Mouse (Mus musculus): ENCODE results near the gene BC016579.

BC016579 gene

GRCm38 (mm10) chr16:45653934-45654332 lies at the start of gene BC016579:
TSS of gene BC016579 (minus strand) at chr16:45654068.
- DNase-seq = no peak

- no peak for DNase-seq
These were observed 45.4 kb upstream of the BC016579 start for GRCm38 (mm10) chr16:45699301-45699700.

GRCm38 (mm10) chr16:45697996-45698395 lies 44.1 kb upstream of the BC016579 start:
- DNase-seq = no peak

- DNase-seq = no peak
These were observed 41.7 kb upstream of the BC016579 start for GRCm38 (mm10) chr16:45695445-45696160.

- DNase-seq = no peak
These were observed 39.7 kb upstream of the BC016579 start, which contains the start of gene Tmprss7 for GRCm38 (mm10) chr16:45693558-45693957. TSS of gene Tmprss7 (minus strand) at chr16:45693658.

GRCm38 (mm10) chr16:45692851-45693250 lies 39.0 kb upstream of the BC016579 start:
- no peak for DNase-seq

GRCm38 (mm10) chr16:45690178-45690577 lies 36.3 kb upstream of the BC016579 start:
- peak; percentile 26 for DNase-seq

GRCm38 (mm10) chr16:45686833-45687232 lies 33.0 kb upstream of the BC016579 start:
- DNase-seq = no peak

- no peak for DNase-seq
These were observed 31.4 kb upstream of the BC016579 start for GRCm38 (mm10) chr16:45685295-45685694.

- peak; percentile 72 for DNase-seq
These were observed 30.9 kb upstream of the BC016579 start for GRCm38 (mm10) chr16:45684815-45685214.

- no peak for DNase-seq
These were observed 22.6 kb upstream of the BC016579 start for GRCm38 (mm10) chr16:45676462-45676861.

- no peak for DNase-seq
These were observed 16.1 kb upstream of the BC016579 start for GRCm38 (mm10) chr16:45670005-45670404.

- no peak for DNase-seq
These were observed 14.3 kb upstream of the BC016579 start for GRCm38 (mm10) chr16:45668178-45668577.

GRCm38 (mm10) chr16:45666136-45666535 lies 12.3 kb upstream of the BC016579 start:
- no peak for DNase-seq

GRCm38 (mm10) chr16:45662381-45662780 lies 8.5 kb upstream of the BC016579 start:
- DNase-seq = no peak

- no peak for DNase-seq
These were observed 5.7 kb upstream of the BC016579 start for GRCm38 (mm10) chr16:45659596-45659995.

- DNase-seq = no peak
These were observed 4.4 kb upstream of the BC016579 start for GRCm38 (mm10) chr16:45658248-45658647.

- DNase-seq = no peak
These were observed 3.8 kb upstream of the BC016579 start for GRCm38 (mm10) chr16:45657574-45658159.

- DNase-seq = no peak
These were observed 597 bp upstream of the BC016579 start for GRCm38 (mm10) chr16:45654465-45654864.

- DNase-seq = no peak
These were observed 597 bp downstream of the BC016579 start for GRCm38 (mm10) chr16:45653009-45653933.

- no peak for DNase-seq
These were observed 2.4 kb downstream of the BC016579 start for GRCm38 (mm10) chr16:45651497-45651896.

- no peak for DNase-seq
These were observed 9.5 kb downstream of the BC016579 start for GRCm38 (mm10) chr16:45644380-45644779.

- no peak for DNase-seq
These were observed 9.9 kb downstream of the BC016579 start for GRCm38 (mm10) chr16:45643944-45644343.
